Mouse (Mus musculus) naive thymus-derived CD4-positive, alpha-beta T cell, adult 5 months (primary cell): Measurements from ENCODE around the gene Akap3. TPM values are rescaled to one million over a fixed set of nuclear protein-coding genes. Genes with fewer than 3 reads are reported as not detected.

ENCODE experiments used
- polyA plus RNA-seq: library from polyadenylated mRNA; unstranded; fragments of 100-300 nt; shearing (Covaris generic); gene quantifications from one replicate; pipeline ENCODE4 v1.2.1, GENCODE M21; 2017

Gene Akap3
- not detected for polyA plus RNA-seq

DNA sequence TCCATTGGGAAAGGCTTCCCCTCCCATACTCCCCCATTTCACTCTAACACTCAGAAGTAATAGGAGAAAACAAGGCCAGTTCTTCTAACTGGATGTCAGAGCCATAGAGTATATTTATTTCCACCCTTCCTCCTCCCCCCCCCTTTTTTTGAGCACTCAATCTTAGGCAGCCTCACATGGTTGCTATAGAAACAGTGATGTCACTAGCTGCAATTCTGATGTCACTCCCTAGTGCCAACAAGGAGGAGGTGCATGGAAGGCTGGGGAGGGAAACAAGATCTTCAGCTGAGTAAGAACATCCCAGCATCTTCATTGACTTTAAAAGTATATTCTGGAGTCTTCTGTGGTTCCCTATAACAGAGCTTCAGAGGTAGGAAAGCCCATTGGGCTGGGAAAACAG lies at the start of gene Akap3:
Akap3 (plus strand) TSS at position 218 of the 400 bp plus-strand sequence.

DNA sequence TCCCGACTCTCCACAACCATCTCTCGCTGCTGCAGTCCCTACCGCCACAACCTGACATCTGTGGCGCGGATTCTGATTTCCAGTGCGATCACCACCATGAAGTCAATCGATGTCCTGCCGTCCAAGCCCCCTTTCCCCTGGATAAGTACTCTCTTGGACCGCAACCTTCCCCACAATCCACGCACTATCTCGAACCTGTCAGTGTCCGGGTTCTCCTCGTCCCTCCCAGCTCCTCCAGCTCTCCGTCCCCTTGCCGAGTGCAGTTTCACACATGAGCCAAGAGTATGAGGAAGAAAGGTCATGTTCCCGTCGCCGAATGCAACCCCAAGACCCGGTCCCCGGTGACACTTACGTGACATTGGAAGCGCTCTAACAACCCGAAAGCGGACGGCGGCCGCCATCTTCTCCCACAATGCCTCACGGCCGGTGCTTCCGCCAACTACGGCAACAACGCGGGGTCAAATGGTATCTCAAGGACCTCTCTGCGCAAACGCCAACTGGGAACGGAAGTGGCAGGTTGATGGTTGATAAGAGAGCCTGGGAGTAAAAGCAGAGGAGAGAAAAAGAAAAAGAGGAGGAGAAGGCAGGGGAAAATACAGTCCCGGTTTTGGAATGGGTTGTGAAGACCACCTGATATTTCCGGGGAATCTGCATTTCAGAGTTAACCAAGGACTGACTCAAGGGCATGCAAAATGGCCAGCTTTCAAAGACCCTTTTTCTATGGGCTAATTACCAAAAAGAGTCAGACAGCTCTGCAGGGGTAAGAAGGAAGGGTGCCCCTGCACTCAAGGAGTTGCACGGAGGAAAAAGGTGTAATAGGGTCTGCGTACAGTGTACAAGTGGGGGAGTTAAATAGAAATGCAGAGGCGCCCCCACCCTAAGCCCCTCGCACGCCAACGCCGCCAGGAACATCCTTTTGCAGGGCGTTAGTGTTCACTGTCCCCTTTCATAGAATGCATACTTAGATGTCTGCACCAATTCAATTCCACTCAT lies 3.9 kb upstream of the Akap3 start, which contains the start of gene Ndufa9:
Ndufa9 (minus strand) TSS at position 425 of the 993 bp plus-strand sequence.

DNA sequence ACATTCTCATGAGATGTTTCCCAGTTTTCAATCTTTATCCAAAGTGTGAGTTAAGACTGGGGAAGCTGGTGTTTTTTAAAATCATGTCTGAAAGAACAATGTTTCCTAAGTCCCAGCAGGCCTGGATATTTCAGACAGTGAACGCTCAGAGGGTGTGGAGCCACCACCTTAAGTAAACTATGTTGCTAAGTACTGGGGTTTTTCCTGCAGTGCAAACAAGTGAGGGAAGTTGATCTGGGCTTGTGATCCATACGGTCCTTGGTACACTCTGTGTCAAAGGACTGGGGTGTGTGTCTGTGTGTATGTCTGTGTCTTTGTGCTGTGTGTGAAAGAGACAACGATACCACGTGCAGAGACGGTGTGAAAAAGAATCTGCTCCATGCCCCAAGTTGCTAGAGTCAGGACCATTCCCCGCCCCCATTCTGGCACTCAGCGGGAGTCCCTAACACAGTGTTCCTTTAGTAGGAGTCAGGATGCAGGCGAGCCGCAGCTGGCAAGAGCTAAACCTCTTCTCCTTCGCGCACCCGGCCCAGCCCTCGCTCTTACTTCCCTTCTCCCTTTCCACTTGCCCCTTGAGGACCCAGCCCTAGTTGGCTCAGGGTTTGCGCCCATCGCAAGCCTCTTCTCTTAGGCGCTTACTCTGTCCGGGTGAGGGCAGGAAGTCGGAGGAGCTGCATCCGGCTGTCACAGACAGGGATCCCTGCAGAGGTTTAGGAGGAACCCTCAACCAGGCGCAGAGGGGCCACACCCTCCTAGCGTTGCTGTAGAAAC lies 68.4 kb downstream of the Akap3 start, which contains the start of gene Dyrk4:
Dyrk4 (minus strand) TSS at position 729 of the 771 bp plus-strand sequence.

Other genes with a start within 250 kb of the Akap3 start
- gene Kcna1, start 206.7 kb upstream of the Akap3 start, polyA plus RNA-seq = not detected
- not detected for gene Kcna6, start 112.4 kb upstream of the Akap3 start, polyA plus RNA-seq
- 114 TPM for gene Ndufa9, start 4.0 kb upstream of the Akap3 start, polyA plus RNA-seq
- not detected for gene Dyrk4, start 68.7 kb downstream of the Akap3 start, polyA plus RNA-seq
- gene Rad51ap1, start 86.5 kb downstream of the Akap3 start, polyA plus RNA-seq = 1.1 TPM
- 8.9 TPM for gene D6Wsu163e, start 86.9 kb downstream of the Akap3 start, polyA plus RNA-seq
- not detected for gene Fgf6, start 162.5 kb downstream of the Akap3 start, polyA plus RNA-seq
- gene Fgf23, start 219.8 kb downstream of the Akap3 start, polyA plus RNA-seq = not detected